Mouse (Mus musculus) intestine, embryonic 16.5 days (tissue): ENCODE data around the gene Txndc12. TPM values are rescaled to one million over a fixed set of nuclear protein-coding genes. Genes with fewer than 3 reads are reported as not detected.

Source experiments
- ATAC-seq: fragments of 200-750 bp; cut with Nextera tagmentation; 2 replicates; pipeline ENCODE4 v1.8.0; 2017; ENCODE audit warnings: moderate TSS enrichment, moderate library complexity
- H3K27ac ChIP-seq: fragments of 300-500 bp; sonication (generic); 2 replicates; pipeline ENCODE4 v1.5.1; 2014; ENCODE audit warnings: mild to moderate bottlenecking, low read length
- H3K27me3 ChIP-seq: fragments of 300-500 bp; sonication (generic); replicated peaks from 2 replicates; pipeline ENCODE4 v1.6.1; 2014; ENCODE audit warnings: low read length, control low read depth, mixed read lengths; ENCODE audit not compliant: control insufficient read depth, insufficient read depth
- H3K36me3 ChIP-seq: fragments of 300-500 bp; sonication (generic); 2 replicates; pipeline ENCODE4 v1.6.1; 2014; ENCODE audit warnings: low read length, control low read depth; ENCODE audit not compliant: control insufficient read depth, insufficient read depth
- H3K4me1 ChIP-seq: fragments of 300-500 bp; sonication (generic); 2 replicates; pipeline ENCODE4 v1.6.1; 2014; ENCODE audit warnings: low read length, control low read depth, mixed read lengths; ENCODE audit not compliant: control insufficient read depth, insufficient read depth
- H3K4me2 ChIP-seq: fragments of 300-500 bp; sonication (generic); 2 replicates; pipeline ENCODE4 v1.6.1; 2014; ENCODE audit warnings: low read depth, low read length, control low read depth
- H3K4me3 ChIP-seq: fragments of 300-500 bp; sonication (generic); 2 replicates; pipeline ENCODE4 v1.5.1; 2014; ENCODE audit warnings: mild to moderate bottlenecking, low read length
- H3K9ac ChIP-seq: fragments of 300-500 bp; sonication (generic); 2 replicates; pipeline ENCODE4 v1.6.1; 2014; ENCODE audit warnings: low read depth, low read length
- H3K9me3 ChIP-seq: fragments of 300-500 bp; sonication (generic); 2 replicates; pipeline ENCODE4 v1.6.1; 2016; ENCODE audit warnings: low read length, control low read depth; ENCODE audit not compliant: control insufficient read depth
- WGBS: fragments of 180-500 bp; shearing (Covaris S2); extraction: QIAGEN DNeasy Blood & Tissue Kit; methylation state at CpG from one replicate; pipeline ENCODE4 v1.1.7; 2014; 5-methylcytosine and 5-hydroxymethylcytosine counted together
- polyA plus RNA-seq: library from polyadenylated mRNA; unstranded; fragments of >200 nt; fragmentation: Nextera tagmentation; extraction: Ambion mirVana; gene quantifications from 2 replicates; pipeline ENCODE4 v1.2.1, GENCODE M21; 2015

Gene Txndc12
- 81.9 and 91.0 TPM in 2 replicates for polyA plus RNA-seq

GRCm38 (mm10) chr4:108834115-108834970, at the start of gene Txndc12:
Gene Txndc12 (plus strand): TSS chr4:108834601.
- ATAC-seq: peak; percentile 81
- no peaks in the 10 kb centered on the region for H3K36me3 ChIP-seq
- under 1% methylated on average over 34 of the region's 34 CpGs for WGBS
- H3K27me3 ChIP-seq: no peaks in the 10 kb centered on the region
- H3K4me2 ChIP-seq: peak within 1 kb of the TSS; percentile 84
- H3K27ac ChIP-seq: peak within 1 kb of the TSS; percentile 99
- peak within 1 kb of the TSS; percentile 91 for H3K4me3 ChIP-seq
- peak within 1 kb of the TSS; percentile 97 for H3K9ac ChIP-seq
- H3K4me1 ChIP-seq: peaks cover 25% of the 10 kb centered on the region
- H3K9me3 ChIP-seq: no peaks in the 10 kb centered on the region

GRCm38 (mm10) chr4:108789258-108789936, 45.0 kb upstream of the Txndc12 start:
- Histone ChIP-seq H3K4me3 (no peak overlapping the region), H3K4me1 (no peaks in the 10 kb centered on the region), H3K4me2 (no peak overlapping the region), H3K27ac (no peak overlapping the region), H3K9ac (no peak overlapping the region), H3K36me3 (no peaks in the 10 kb centered on the region), H3K27me3 (no peaks in the 10 kb centered on the region), H3K9me3 (no peaks in the 10 kb centered on the region)
- 74% methylated on average over 6 of the region's 6 CpGs for WGBS
- ATAC-seq: no peak

GRCm38 (mm10) chr4:108790507-108790906, 43.9 kb upstream of the Txndc12 start:
- 72% methylated on average over 1 of the region's 1 CpGs for WGBS
- Histone ChIP-seq H3K27ac (no peak overlapping the region), H3K27me3 (no peaks in the 10 kb centered on the region), H3K4me3 (no peak overlapping the region), H3K9ac (no peak overlapping the region), H3K4me1 (no peaks in the 10 kb centered on the region), H3K4me2 (no peak overlapping the region), H3K36me3 (no peaks in the 10 kb centered on the region), H3K9me3 (no peaks in the 10 kb centered on the region)
- ATAC-seq: no peak

GRCm38 (mm10) chr4:108793941-108794340, 40.5 kb upstream of the Txndc12 start:
- WGBS: 71% methylated on average over 1 of the region's 1 CpGs
- Histone ChIP-seq H3K4me2 (no peak overlapping the region), H3K36me3 (no peaks in the 10 kb centered on the region), H3K27me3 (no peaks in the 10 kb centered on the region), H3K9ac (no peak overlapping the region), H3K9me3 (no peaks in the 10 kb centered on the region), H3K27ac (no peak overlapping the region), H3K4me1 (peaks cover 6% of the 10 kb centered on the region), H3K4me3 (no peak overlapping the region)
- ATAC-seq: no peak

GRCm38 (mm10) chr4:108796701-108797100, 37.7 kb upstream of the Txndc12 start:
- Histone ChIP-seq H3K9ac (no peak overlapping the region), H3K27me3 (no peaks in the 10 kb centered on the region), H3K4me3 (no peak overlapping the region), H3K36me3 (no peaks in the 10 kb centered on the region), H3K27ac (no peak overlapping the region), H3K9me3 (no peaks in the 10 kb centered on the region), H3K4me2 (no peak overlapping the region), H3K4me1 (peaks cover 6% of the 10 kb centered on the region)
- WGBS: 47% methylated on average over 4 of the region's 4 CpGs
- no peak for ATAC-seq

GRCm38 (mm10) chr4:108798083-108798830, 36.1 kb upstream of the Txndc12 start:
- WGBS: 52% methylated on average over 2 of the region's 2 CpGs
- H3K27ac ChIP-seq: no peak overlapping the region
- 0 out of 2 replicates have a peak, but pooled peaks have one; percentile 16 for ATAC-seq

GRCm38 (mm10) chr4:108803535-108803934, 30.9 kb upstream of the Txndc12 start:
- no peaks in the 10 kb centered on the region for H3K4me1 ChIP-seq
- no peak overlapping the region for H3K4me3 ChIP-seq
- no peak overlapping the region for H3K4me2 ChIP-seq
- no peaks in the 10 kb centered on the region for H3K27me3 ChIP-seq
- WGBS: 80% methylated on average over 2 of the region's 2 CpGs
- no peak overlapping the region for H3K9ac ChIP-seq
- no peaks in the 10 kb centered on the region for H3K9me3 ChIP-seq
- no peak overlapping the region for H3K27ac ChIP-seq
- no peak for ATAC-seq
- H3K36me3 ChIP-seq: no peaks in the 10 kb centered on the region

More at GRCm38 (mm10) chr4:108798083-108798830, 36.1 kb upstream of the Txndc12 start:
- Histone ChIP-seq H3K4me1 (peaks cover 6% of the 10 kb centered on the region), H3K9me3 (no peaks in the 10 kb centered on the region), H3K36me3 (no peaks in the 10 kb centered on the region), H3K4me2 (no peak overlapping the region), H3K4me3 (no peak overlapping the region), H3K27me3 (no peaks in the 10 kb centered on the region), H3K9ac (no peak overlapping the region)

GRCm38 (mm10) chr4:108811142-108811541, 23.3 kb upstream of the Txndc12 start:
- no peak for ATAC-seq
- H3K27ac ChIP-seq: no peak overlapping the region
- no peak overlapping the region for H3K4me3 ChIP-seq
- H3K9me3 ChIP-seq: no peaks in the 10 kb centered on the region
- no peaks in the 10 kb centered on the region for H3K4me1 ChIP-seq
- no peak overlapping the region for H3K4me2 ChIP-seq
- no peaks in the 10 kb centered on the region for H3K27me3 ChIP-seq
- no peaks in the 10 kb centered on the region for H3K36me3 ChIP-seq
- 62% methylated on average over 4 of the region's 4 CpGs for WGBS
- no peak overlapping the region for H3K9ac ChIP-seq

- Histone ChIP-seq H3K36me3 (no peaks in the 10 kb centered on the region), H3K27ac (no peak overlapping the region), H3K9me3 (no peaks in the 10 kb centered on the region), H3K4me3 (no peak overlapping the region), H3K27me3 (no peaks in the 10 kb centered on the region), H3K9ac (no peak overlapping the region), H3K4me1 (no peaks in the 10 kb centered on the region), H3K4me2 (no peak overlapping the region)
- no peak for ATAC-seq
- 72% methylated on average over 6 of the region's 6 CpGs for WGBS
Measured at GRCm38 (mm10) chr4:108811550-108811949, 22.9 kb upstream of the Txndc12 start.
